Mouse (Mus musculus): Measurements from ENCODE around the gene Lrp10. TPM values are rescaled to one million over a fixed set of nuclear protein-coding genes. Genes with fewer than 3 reads are reported as not detected.

Gene Lrp10
- polyA plus RNA-seq, 1 experiment = 154 TPM

DNA sequence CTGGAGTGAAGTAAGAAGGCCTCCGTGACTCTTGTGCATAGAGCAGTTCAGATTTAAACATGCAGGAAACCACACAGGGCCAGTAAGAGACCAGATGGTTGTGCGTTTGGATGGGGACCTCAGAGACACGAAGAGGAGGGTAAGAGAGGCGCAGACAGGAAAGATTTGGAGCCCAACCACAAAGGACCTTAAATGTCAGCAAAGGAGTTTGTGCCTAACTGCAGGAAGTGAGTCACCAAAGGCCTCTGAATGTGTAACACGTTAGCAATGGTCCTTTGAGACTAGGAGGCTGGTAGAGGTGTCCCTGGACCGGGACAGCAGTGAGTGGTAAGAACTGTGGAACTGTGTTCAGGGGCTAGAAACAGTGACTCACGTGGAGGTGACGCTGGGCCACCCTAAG is 17.5 kb downstream of the Lrp10 start:
- no peak for TF ChIP-seq CTCF (IDR thresholded peaks at IDR 0.05; ENCODE audit: extremely low read depth, insufficient read depth, insufficient read length, insufficient replicate concordance)
- no peak for TF ChIP-seq POLR2A (IDR thresholded peaks at IDR 0.05; ENCODE audit: low read depth, low read length)
- no peak for DNase-seq (ENCODE audit: low read depth in 1 of 2, low spot score in 2 of 2)
- Histone ChIP-seq H3K36me3 (ENCODE audit: control insufficient read depth, insufficient read depth, low read length) (no peaks in the 10 kb centered on the region), H3K4me1 (ENCODE audit: control insufficient read depth, insufficient read depth, insufficient read length) (peaks cover 33% of the 10 kb centered on the region), H3K27me3 (ENCODE audit: control insufficient read depth, insufficient read depth, low read length) (no peaks in the 10 kb centered on the region), H3K27ac (ENCODE audit: insufficient read depth, low read length) (peak overlapping the region; percentile 45), H3K4me3 (ENCODE audit: extremely low read depth, insufficient read depth, insufficient read length) (no peak overlapping the region)
- WGBS = 16% methylated on average over 8 of the region's 8 CpGs

DNA sequence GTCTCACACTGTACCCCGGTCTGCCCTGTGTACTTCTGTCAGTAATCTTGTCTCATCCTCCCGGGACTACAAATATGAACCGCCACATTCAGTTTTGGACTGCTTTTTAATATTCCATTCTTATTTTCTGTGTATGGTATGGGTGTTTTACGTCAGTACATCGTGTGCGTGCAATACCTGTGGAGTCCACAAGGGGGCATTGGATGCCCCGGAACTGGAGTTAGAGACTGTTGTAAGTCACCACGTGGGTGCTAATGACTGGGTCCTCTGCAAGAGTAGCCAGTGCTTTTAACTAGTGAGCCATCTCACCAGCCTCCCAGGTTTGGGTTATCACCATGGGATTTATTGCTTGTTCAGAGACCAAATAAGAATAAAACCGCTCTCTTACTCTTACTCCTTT is 18.6 kb downstream of the Lrp10 start:
- Histone ChIP-seq H3K27ac (ENCODE audit: insufficient read depth, low read length) (no peak overlapping the region), H3K4me3 (ENCODE audit: extremely low read depth, insufficient read depth, insufficient read length) (no peak overlapping the region), H3K27me3 (ENCODE audit: control insufficient read depth, insufficient read depth, low read length) (no peaks in the 10 kb centered on the region), H3K4me1 (ENCODE audit: control insufficient read depth, insufficient read depth, insufficient read length) (peaks cover 26% of the 10 kb centered on the region), H3K36me3 (ENCODE audit: control insufficient read depth, insufficient read depth, low read length) (no peaks in the 10 kb centered on the region)
- peak; percentile 29; the same call in 1 of the 2 replicates for TF ChIP-seq CTCF (IDR thresholded peaks at IDR 0.05; ENCODE audit: extremely low read depth, insufficient read depth, insufficient read length, insufficient replicate concordance)
- TF ChIP-seq POLR2A (IDR thresholded peaks at IDR 0.05; ENCODE audit: low read depth, low read length) = no peak
- 61% methylated on average over 9 of the region's 9 CpGs for WGBS
- peak; percentile 49 to 55 for DNase-seq (ENCODE audit: low read depth in 1 of 2, low spot score in 2 of 2)

DNA sequence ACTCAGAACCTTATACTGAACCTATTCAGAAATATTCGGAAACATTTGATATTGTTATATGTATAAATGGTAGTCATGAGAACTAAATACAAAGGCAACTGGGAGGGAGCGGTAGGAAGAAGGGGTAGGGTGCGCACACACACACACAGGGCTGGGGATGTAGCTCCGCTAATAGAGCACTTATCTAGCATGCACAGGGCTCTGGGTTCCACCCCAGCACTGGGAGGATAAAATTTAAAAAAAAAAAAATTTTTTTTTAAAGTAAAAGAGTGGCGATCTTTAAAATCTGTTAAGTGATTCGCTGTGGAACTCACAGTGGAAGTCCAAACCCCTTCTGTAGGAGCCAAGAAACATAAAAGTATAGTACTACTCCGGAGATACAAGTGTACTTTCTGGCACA is 22.0 kb downstream of the Lrp10 start:
- 86% methylated on average over 7 of the region's 7 CpGs for WGBS

DNA sequence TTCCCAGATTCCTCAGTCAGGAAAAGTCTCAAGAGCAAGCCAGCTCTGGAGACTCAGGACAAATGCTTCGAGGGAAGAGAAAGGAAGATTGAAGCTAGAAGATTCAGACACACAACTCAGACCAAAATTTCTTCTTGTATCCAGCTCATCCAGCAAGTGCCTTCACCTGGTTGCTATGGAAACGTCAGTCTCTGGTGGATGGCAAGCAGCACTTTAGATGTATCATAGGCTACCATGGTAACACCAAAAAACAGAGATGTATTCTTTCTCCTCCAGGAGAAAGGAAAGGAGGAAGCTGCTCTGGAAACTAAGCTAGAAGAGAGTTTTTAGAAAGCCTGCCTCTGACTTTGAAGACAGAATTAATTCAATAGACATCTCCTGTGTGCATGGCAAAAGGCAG is 23.8 kb downstream of the Lrp10 start:
- H3K27ac ChIP-seq (ENCODE audit: insufficient read depth, low read length) = no peak overlapping the region
- DNase-seq (ENCODE audit: low read depth in 1 of 2, low spot score in 2 of 2) = no peak
- H3K27me3 ChIP-seq (ENCODE audit: control insufficient read depth, insufficient read depth, low read length) = no peaks in the 10 kb centered on the region
- H3K36me3 ChIP-seq (ENCODE audit: control insufficient read depth, insufficient read depth, low read length) = no peaks in the 10 kb centered on the region
- peaks cover 4% of the 10 kb centered on the region for H3K4me1 ChIP-seq (ENCODE audit: control insufficient read depth, insufficient read depth, insufficient read length)
- TF ChIP-seq POLR2A (IDR thresholded peaks at IDR 0.05; ENCODE audit: low read depth, low read length) (no peak), CTCF (IDR thresholded peaks at IDR 0.05; ENCODE audit: extremely low read depth, insufficient read depth, insufficient read length, insufficient replicate concordance) (no peak)
- WGBS = 64% methylated on average over 2 of the region's 2 CpGs
- no peak overlapping the region for H3K4me3 ChIP-seq (ENCODE audit: extremely low read depth, insufficient read depth, insufficient read length)

More for the DNA sequence above, 22.0 kb downstream of the Lrp10 start:
- no peak overlapping the region for H3K4me3 ChIP-seq (ENCODE audit: extremely low read depth, insufficient read depth, insufficient read length)
- peaks cover 9% of the 10 kb centered on the region for H3K4me1 ChIP-seq (ENCODE audit: control insufficient read depth, insufficient read depth, insufficient read length)
- TF ChIP-seq CTCF (IDR thresholded peaks at IDR 0.05; ENCODE audit: extremely low read depth, insufficient read depth, insufficient read length, insufficient replicate concordance) (no peak), POLR2A (IDR thresholded peaks at IDR 0.05; ENCODE audit: low read depth, low read length) (no peak)
- H3K27me3 ChIP-seq (ENCODE audit: control insufficient read depth, insufficient read depth, low read length) = no peaks in the 10 kb centered on the region
- H3K36me3 ChIP-seq (ENCODE audit: control insufficient read depth, insufficient read depth, low read length) = no peaks in the 10 kb centered on the region
- no peak overlapping the region for H3K27ac ChIP-seq (ENCODE audit: insufficient read depth, low read length)
- no peak for DNase-seq (ENCODE audit: low read depth in 1 of 2, low spot score in 2 of 2)

DNA sequence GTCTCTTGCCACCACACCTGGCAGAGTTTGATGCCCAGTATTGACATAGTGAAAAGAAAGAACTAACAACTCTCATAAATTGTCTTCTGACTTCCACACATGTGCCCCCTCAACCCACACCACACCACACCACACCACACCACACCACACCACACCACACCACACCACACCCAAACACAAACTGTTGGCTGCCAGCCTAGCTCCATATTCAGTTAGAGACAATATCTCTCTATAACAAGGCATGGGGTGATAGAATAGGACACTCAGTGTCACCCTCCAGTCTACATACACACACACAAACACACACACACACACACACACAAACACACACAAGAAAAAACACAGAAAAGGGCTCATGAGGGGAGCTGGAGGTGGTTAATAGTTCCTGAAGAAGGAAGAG is 24.4 kb downstream of the Lrp10 start:
- peaks cover 8% of the 10 kb centered on the region for H3K4me1 ChIP-seq (ENCODE audit: control insufficient read depth, insufficient read depth, insufficient read length)
- no peak for DNase-seq (ENCODE audit: low read depth in 1 of 2, low spot score in 2 of 2)
- H3K27ac ChIP-seq (ENCODE audit: insufficient read depth, low read length) = no peak overlapping the region
- no peaks in the 10 kb centered on the region for H3K27me3 ChIP-seq (ENCODE audit: control insufficient read depth, insufficient read depth, low read length)
- no peak overlapping the region for H3K4me3 ChIP-seq (ENCODE audit: extremely low read depth, insufficient read depth, insufficient read length)
- no peak for TF ChIP-seq POLR2A (IDR thresholded peaks at IDR 0.05; ENCODE audit: low read depth, low read length)
- no peak for TF ChIP-seq CTCF (IDR thresholded peaks at IDR 0.05; ENCODE audit: extremely low read depth, insufficient read depth, insufficient read length, insufficient replicate concordance)
- H3K36me3 ChIP-seq (ENCODE audit: control insufficient read depth, insufficient read depth, low read length) = no peaks in the 10 kb centered on the region

DNA sequence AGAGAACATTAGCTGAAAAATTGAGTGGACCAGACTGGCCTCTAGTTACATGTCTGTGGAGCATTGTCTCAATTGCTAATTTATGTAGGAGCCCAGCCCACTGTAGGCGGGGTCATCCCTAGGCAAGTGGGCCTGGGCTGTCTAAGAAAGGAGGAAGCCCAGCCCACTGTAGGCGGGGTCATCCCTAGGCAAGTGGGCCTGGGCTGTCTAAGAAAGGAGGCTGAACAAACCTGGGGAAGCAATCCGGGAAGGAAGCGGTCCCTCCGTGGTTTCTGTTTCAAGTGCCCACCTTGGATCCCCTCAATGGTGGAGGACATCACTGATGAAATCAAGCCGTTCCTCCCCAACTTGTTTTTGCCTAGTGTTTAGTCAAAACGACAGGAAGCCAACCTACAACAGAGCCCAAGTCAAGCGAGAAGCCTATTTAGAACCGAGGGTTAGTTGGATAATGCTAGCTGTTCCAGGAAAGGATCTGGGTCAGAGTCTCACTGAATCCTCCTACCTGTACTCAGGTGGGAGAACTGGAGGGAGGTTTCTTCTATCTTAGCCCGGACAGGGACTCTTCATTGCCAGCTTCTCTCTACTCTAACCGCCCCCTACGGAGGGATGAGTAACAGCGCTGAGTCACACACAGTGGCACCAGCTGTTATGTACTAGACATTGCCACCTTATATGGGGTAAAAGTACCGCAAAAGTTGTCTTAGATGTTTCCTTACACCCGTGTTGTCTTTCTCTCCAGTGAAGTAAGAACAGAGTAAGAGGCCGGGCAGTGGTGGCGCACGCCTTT is 28.6 kb downstream of the Lrp10 start:
- Histone ChIP-seq H3K27ac (ENCODE audit: insufficient read depth, low read length) (peak overlapping the region; percentile 75), H3K36me3 (ENCODE audit: control insufficient read depth, insufficient read depth, low read length) (no peaks in the 10 kb centered on the region), H3K4me1 (ENCODE audit: control insufficient read depth, insufficient read depth, insufficient read length) (peaks cover 13% of the 10 kb centered on the region), H3K4me3 (ENCODE audit: extremely low read depth, insufficient read depth, insufficient read length) (no peak overlapping the region; the same call in 1 of the 2 replicates), H3K27me3 (ENCODE audit: control insufficient read depth, insufficient read depth, low read length) (no peaks in the 10 kb centered on the region)
- no peak for DNase-seq (ENCODE audit: low read depth in 1 of 2, low spot score in 2 of 2)
- TF ChIP-seq CTCF (IDR thresholded peaks at IDR 0.05; ENCODE audit: extremely low read depth, insufficient read depth, insufficient read length, insufficient replicate concordance) = no peak
- TF ChIP-seq POLR2A (IDR thresholded peaks at IDR 0.05; ENCODE audit: low read depth, low read length) = no peak
- WGBS = 39% methylated on average over 18 of the region's 18 CpGs

DNA sequence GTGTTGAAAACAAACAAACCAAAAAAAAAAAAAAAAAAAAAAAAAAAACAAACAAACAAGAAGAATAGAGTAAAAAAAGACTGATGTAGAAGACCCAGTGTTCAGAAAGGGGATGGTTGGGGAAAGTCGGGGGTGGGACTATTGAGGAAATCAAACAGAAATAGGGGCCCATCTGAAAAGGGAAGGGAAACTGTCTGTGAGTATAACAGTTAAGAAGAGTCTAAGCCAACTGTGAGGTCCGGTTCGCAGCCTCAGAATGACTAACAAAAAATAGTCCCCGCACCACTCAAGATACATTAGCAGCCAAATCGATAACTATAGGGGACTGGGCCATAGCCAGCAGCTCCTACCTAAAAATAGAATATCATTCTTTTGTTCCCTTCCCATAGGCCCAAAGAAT is 29.3 kb downstream of the Lrp10 start:
- Histone ChIP-seq H3K4me3 (ENCODE audit: extremely low read depth, insufficient read depth, insufficient read length) (no peak overlapping the region), H3K36me3 (ENCODE audit: control insufficient read depth, insufficient read depth, low read length) (no peaks in the 10 kb centered on the region), H3K4me1 (ENCODE audit: control insufficient read depth, insufficient read depth, insufficient read length) (peaks cover 13% of the 10 kb centered on the region), H3K27ac (ENCODE audit: insufficient read depth, low read length) (peak overlapping the region; percentile 75; the same call in 1 of the 2 replicates), H3K27me3 (ENCODE audit: control insufficient read depth, insufficient read depth, low read length) (no peaks in the 10 kb centered on the region)
- DNase-seq (ENCODE audit: low read depth in 1 of 2, low spot score in 2 of 2) = no peak
- no peak for TF ChIP-seq POLR2A (IDR thresholded peaks at IDR 0.05; ENCODE audit: low read depth, low read length)
- TF ChIP-seq CTCF (IDR thresholded peaks at IDR 0.05; ENCODE audit: extremely low read depth, insufficient read depth, insufficient read length, insufficient replicate concordance) = no peak
- 39% methylated on average over 5 of the region's 5 CpGs for WGBS

All from spleen, adult 2 months (tissue).